8 mouse cellular contexts compared by ENCODE assay signal in the genomic region with DNA sequence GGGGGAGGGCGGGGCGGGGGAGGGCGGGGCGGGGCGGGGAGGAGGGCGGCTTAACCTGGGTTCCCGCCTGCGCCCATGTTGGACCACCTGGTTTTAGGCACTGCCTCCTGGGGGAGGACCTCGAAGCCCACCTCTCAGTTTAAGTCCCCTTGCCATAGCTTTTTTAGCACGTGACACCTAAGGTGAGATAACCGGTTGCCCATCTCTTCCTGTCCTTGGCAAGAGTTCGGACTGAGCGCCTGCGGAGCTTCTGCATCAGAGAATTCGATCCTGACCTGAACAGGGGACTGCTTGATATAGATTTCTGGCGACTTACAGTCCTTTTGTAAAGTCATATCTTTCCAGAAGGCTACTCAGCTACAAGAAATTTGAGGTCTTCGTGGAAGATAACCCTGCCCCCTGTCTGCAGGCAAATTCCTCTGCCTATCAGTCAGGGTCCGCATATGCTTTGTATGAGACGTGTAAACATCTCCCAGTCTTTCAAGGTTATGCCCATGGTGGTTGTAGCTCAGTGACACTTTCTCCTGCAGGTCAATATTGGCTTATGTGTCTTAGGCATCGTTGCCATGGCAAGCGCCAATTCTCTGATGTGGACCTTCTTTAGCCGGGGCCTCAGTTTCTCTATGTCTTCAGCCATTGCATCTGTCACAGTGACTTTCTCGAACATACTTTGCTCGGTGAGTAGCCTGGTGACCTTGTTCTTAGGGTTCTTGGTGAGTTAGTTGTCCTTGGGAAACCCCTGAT. TPM values are rescaled to one million over a fixed set of nuclear protein-coding genes. Genes with fewer than 3 reads are reported as not detected.
A peak's percentile ranks its signal among the peaks of the same experiment; 100 is the strongest.
DNase-seq lines count a peak whose midpoint lies in the region; ATAC-seq lines count a peak whose summit lies in the region.

No protein-coding gene starts in this region.

- no peaks in the 10 kb centered on the region for H3K27me3 ChIP-seq in heart, embryonic 11.5 days (ENCODE audit: control insufficient read depth, insufficient read depth, low read length)
- no peaks in the 10 kb centered on the region for H3K27me3 ChIP-seq in limb, embryonic 10.5 days (ENCODE audit: low read depth, poor library complexity, severe bottlenecking)
- H3K27me3 ChIP-seq in neural tube, embryonic 15.5 days (replicated peaks), result no peaks in the 10 kb centered on the region

- no peak overlapping the region for H3K9ac ChIP-seq in heart, embryonic 11.5 days (ENCODE audit: low read depth, low read length)
- no peak overlapping the region for H3K9ac ChIP-seq in neural tube, embryonic 15.5 days (replicated peaks)

- peak overlapping the region; percentile 77 for H3K4me2 ChIP-seq in heart, embryonic 11.5 days
- H3K4me2 ChIP-seq in neural tube, embryonic 15.5 days, result peak overlapping the region; percentile 80

- intact Hi-C loops in heart, postnatal 10 days (cut with DNase I), result loop anchor here (5.0 kb wide), 1 partner anchor 90 kb away; the partner anchor contains the start of genes Exosc7 and Zdhhc3

- H3K4me3 ChIP-seq in brown adipose tissue, adult 24 weeks (ENCODE audit: insufficient read depth, low read depth, low read length), result peak overlapping the region; percentile 62
- H3K4me3 ChIP-seq in heart, embryonic 11.5 days (ENCODE audit: low read depth, low read length), result peak overlapping the region; percentile 74
- H3K4me3 ChIP-seq in limb, embryonic 10.5 days, result peak overlapping the region; percentile 68
- peak overlapping the region; percentile 79 for H3K4me3 ChIP-seq in neural tube, embryonic 15.5 days (replicated peaks)

- no peaks in the 10 kb centered on the region for H3K4me1 ChIP-seq in brown adipose tissue, adult 24 weeks (ENCODE audit: control insufficient read depth, insufficient read depth, insufficient read length, low read length)
- peaks cover 3% of the 10 kb centered on the region; the same call in 1 of the 2 replicates for H3K4me1 ChIP-seq in heart, embryonic 11.5 days (ENCODE audit: control insufficient read depth, insufficient read depth, low read length)
- peaks cover 13% of the 10 kb centered on the region for H3K4me1 ChIP-seq in limb, embryonic 10.5 days
- peaks cover 30% of the 10 kb centered on the region for H3K4me1 ChIP-seq in neural tube, embryonic 15.5 days

- no peaks in the 10 kb centered on the region for H3K9me3 ChIP-seq in heart, embryonic 11.5 days (replicated peaks; ENCODE audit: control insufficient read depth, low read length)
- no peaks in the 10 kb centered on the region for H3K9me3 ChIP-seq in limb, embryonic 10.5 days (replicated peaks)
- H3K9me3 ChIP-seq in neural tube, embryonic 15.5 days (replicated peaks), result no peaks in the 10 kb centered on the region

- no peak for ATAC-seq in heart, embryonic 11.5 days (replicated peaks; ENCODE audit: insufficient number of reproducible peaks, low FRiP score, low TSS enrichment)
- peak; percentile 32 for ATAC-seq in neural tube, embryonic 15.5 days (ENCODE audit: low FRiP score)

- H3K36me3 ChIP-seq in heart, embryonic 11.5 days (ENCODE audit: control insufficient read depth, insufficient read depth, low read length), result peaks cover 2% of the 10 kb centered on the region; the same call in 1 of the 2 replicates
- peaks cover 21% of the 10 kb centered on the region for H3K36me3 ChIP-seq in limb, embryonic 10.5 days
- H3K36me3 ChIP-seq in neural tube, embryonic 15.5 days, result no peaks in the 10 kb centered on the region

- DNase-seq in heart, adult 9 months (ENCODE audit: low spot score in 2 of 2), result peak; percentile 25 to 33
- DNase-seq in heart, postnatal 10 days, result no peak
- peak; percentile 30 for DNase-seq in CD4-positive helper T cell, adult 2 months (ENCODE audit: low read depth, low spot score)
- DNase-seq in limb, embryonic 10.5 days (ENCODE audit: low spot score), result no peak
- no peak for DNase-seq in spleen, postnatal 4 days (ENCODE audit: low spot score in 2 of 2)

- H3K27ac ChIP-seq in brown adipose tissue, adult 24 weeks (replicated peaks; ENCODE audit: low read depth, low read length), result no peak overlapping the region
- no peak overlapping the region for H3K27ac ChIP-seq in heart, embryonic 11.5 days (ENCODE audit: low read depth, low read length)
- peak overlapping the region; percentile 92 for H3K27ac ChIP-seq in limb, embryonic 10.5 days
- peak overlapping the region; percentile 92 for H3K27ac ChIP-seq in neural tube, embryonic 15.5 days (replicated peaks)

- 27% methylated on average over 22 of the region's 24 CpGs for WGBS in heart, embryonic 11.5 days (ENCODE audit: insufficient replicate concordance)
- 45% methylated on average over 17 of the region's 24 CpGs for WGBS in limb, embryonic 10.5 days
- 39% methylated on average over 18 of the region's 24 CpGs for WGBS in neural tube, embryonic 15.5 days

RNA-seq across cellular contexts. Expression of gene Tmem42, which starts 0.7 kb away (rescaled TPM):
- total RNA-seq in heart, postnatal 10 days (2021), result 10 to 100 TPM; 12.3 to 12.4 TPM
- polyA plus RNA-seq in brown adipose tissue, adult 24 weeks (2012; ENCODE audit: insufficient read depth, insufficient read length, missing spikeins), result 8.4 and 13.7 TPM in 2 replicates
- 15.4 and 18.6 TPM in 2 replicates for polyA plus RNA-seq in heart, embryonic 11.5 days (2014; fragmentation: Nextera tagmentation; extraction: Ambion mirVana)
- polyA plus RNA-seq in limb, embryonic 10.5 days (2016; fragmentation: Nextera tagmentation; extraction: Ambion mirVana), result 9.6 and 13.3 TPM in 2 replicates
- polyA plus RNA-seq in neural tube, embryonic 15.5 days (2015; fragmentation: Nextera tagmentation; extraction: Ambion mirVana), result 28.0 and 28.5 TPM in 2 replicates

RNA-seq across cellular contexts. Expression of gene Tgm4, which starts 12.7 kb away (rescaled TPM):
- not detected for total RNA-seq in heart, postnatal 10 days (2021)
- not detected in 2 replicates for polyA plus RNA-seq in brown adipose tissue, adult 24 weeks (2012; ENCODE audit: insufficient read depth, insufficient read length, missing spikeins)
- polyA plus RNA-seq in heart, embryonic 11.5 days (2014; fragmentation: Nextera tagmentation; extraction: Ambion mirVana), result 0.19 and 0.46 TPM in 2 replicates
- polyA plus RNA-seq in limb, embryonic 10.5 days (2016; fragmentation: Nextera tagmentation; extraction: Ambion mirVana), result 0.56 and 0.64 TPM in 2 replicates
- 0.59 and 0.66 TPM in 2 replicates for polyA plus RNA-seq in neural tube, embryonic 15.5 days (2015; fragmentation: Nextera tagmentation; extraction: Ambion mirVana)

Comparison
In these comparisons a context has a peak if more than half of its experiments do, and no peak if none do; other contexts are left out.
1. DNase-seq: peak in heart, adult 9 months (2 of 2) and CD4-positive helper T cell, adult 2 months (single experiment); none in heart, postnatal 10 days (0 of 2), limb, embryonic 10.5 days (single experiment) and spleen, postnatal 4 days (0 of 2).
2. H3K27ac ChIP-seq: peak in limb, embryonic 10.5 days (single experiment) and neural tube, embryonic 15.5 days (single experiment); none in brown adipose tissue, adult 24 weeks (single experiment) and heart, embryonic 11.5 days (single experiment).
3. Peak in every context shown above with its lines, with median percentiles within 50 percentile points of each other: H3K4me3 ChIP-seq.